Mouse (Mus musculus) erythroblast, adult 5-6 weeks (primary cell): ENCODE measurements around the gene Gm10591. TPM values are rescaled to one million over a fixed set of nuclear protein-coding genes. Genes with fewer than 3 reads are reported as not detected.
"Not testable (repeated sequence)": the region's sequence is repeated elsewhere in the genome, so short reads cannot be mapped to it uniquely, and the experiment has no call there.

Experiments
- ATAC-seq: replicated peaks from 2 replicates; pipeline ENCODE4 v1.8.0; 2016; ENCODE audit warnings: moderate number of reproducible peaks, mild to moderate bottlenecking, moderate TSS enrichment, inconsistent platforms; ENCODE audit not compliant: poor library complexity, low FRiP score, severe bottlenecking
- total RNA-seq, 2 experiments: library from RNA; stranded (forward) in 1 of 2; stranded (reverse) in 1 of 2; fragments of 150-400 nt in 1 of 2; fragments of 200-764, 138-1000 nt in 1 of 2; gene quantifications; 2 replicates each; pipeline versions ENCODE4 v1.2.3 to v1.2.4; 2015 to 2017; ENCODE audit warnings: low replicate concordance in 2 of 2

Gene Gm10591
- total RNA-seq (2015; ENCODE audit: low replicate concordance) (not detected in 2 replicates), total RNA-seq (2017; ENCODE audit: low replicate concordance) (not detected in 2 replicates)

GRCm38 (mm10) chr4:42611895-42612294 is at the start of gene Gm10591:
Gene Gm10591 (plus strand): TSS chr4:42612195.
- ATAC-seq = not testable (repeated sequence)

GRCm38 (mm10) chr4:42629419-42629818 is 17.4 kb downstream of the Gm10591 start, which contains the start of gene Gm2564:
Gene Gm2564 (plus strand): TSS chr4:42629719.
- not testable (repeated sequence) for ATAC-seq

GRCm38 (mm10) chr4:42654951-42655350 is 43.0 kb downstream of the Gm10591 start, which contains the start of gene Ccl27b:
Gene Ccl27b (plus strand): TSS chr4:42655251.
- ATAC-seq = not testable (repeated sequence)

GRCm38 (mm10) chr4:42661793-42662192 is 49.8 kb downstream of the Gm10591 start, which contains the start of gene Il11ra2:
Gene Il11ra2 (minus strand): TSS chr4:42661893.
- not testable (repeated sequence) for ATAC-seq

Other genes with a start within 250 kb of the Gm10591 start
- not detected in 2 replicates for gene Gm21586, start 172.8 kb upstream of the Gm10591 start, total RNA-seq (2015; ENCODE audit: low replicate concordance)
- not detected in 2 replicates for gene Gm21586, start 172.8 kb upstream of the Gm10591 start, total RNA-seq (2017; ENCODE audit: low replicate concordance)
- gene Gm2163, start 145.4 kb upstream of the Gm10591 start, total RNA-seq (2015; ENCODE audit: low replicate concordance) = not detected in 2 replicates
- 0.26 TPM in 1 of 2 replicates, not detected in the other for gene Gm2163, start 145.4 kb upstream of the Gm10591 start, total RNA-seq (2017; ENCODE audit: low replicate concordance)
- 0.19 TPM in 1 of 2 replicates, not detected in the other for gene Fam205a2, start 84.0 kb upstream of the Gm10591 start, total RNA-seq (2015; ENCODE audit: low replicate concordance)
- gene Fam205a2, start 84.0 kb upstream of the Gm10591 start, total RNA-seq (2017; ENCODE audit: low replicate concordance) = not detected in 2 replicates
- not detected in 2 replicates for gene Gm2564, start 17.5 kb downstream of the Gm10591 start, total RNA-seq (2015; ENCODE audit: low replicate concordance)
- gene Gm2564, start 17.5 kb downstream of the Gm10591 start, total RNA-seq (2017; ENCODE audit: low replicate concordance) = not detected in 2 replicates
- not detected in 2 replicates for gene Ccl27b, start 43.1 kb downstream of the Gm10591 start, total RNA-seq (2015; ENCODE audit: low replicate concordance)
- not detected in 2 replicates for gene Ccl27b, start 43.1 kb downstream of the Gm10591 start, total RNA-seq (2017; ENCODE audit: low replicate concordance)
- not detected in 2 replicates for gene Il11ra2, start 49.7 kb downstream of the Gm10591 start, total RNA-seq (2015; ENCODE audit: low replicate concordance)
- gene Il11ra2, start 49.7 kb downstream of the Gm10591 start, total RNA-seq (2017; ENCODE audit: low replicate concordance) = not detected in 2 replicates
- not detected in 2 replicates for gene 4930578G10Rik, start 123.3 kb downstream of the Gm10591 start, total RNA-seq (2015; ENCODE audit: low replicate concordance)
- gene 4930578G10Rik, start 123.3 kb downstream of the Gm10591 start, total RNA-seq (2017; ENCODE audit: low replicate concordance) = not detected in 2 replicates
- not detected in 2 replicates for gene Ccl19, start 144.4 kb downstream of the Gm10591 start, total RNA-seq (2015; ENCODE audit: low replicate concordance)
- gene Ccl19, start 144.4 kb downstream of the Gm10591 start, total RNA-seq (2017; ENCODE audit: low replicate concordance) = not detected in 2 replicates
- not detected in 2 replicates for gene Ccl21a, start 161.8 kb downstream of the Gm10591 start, total RNA-seq (2015; ENCODE audit: low replicate concordance)
- not detected in 2 replicates for gene Ccl21a, start 161.8 kb downstream of the Gm10591 start, total RNA-seq (2017; ENCODE audit: low replicate concordance)
- gene Fam205a1, start 241.7 kb downstream of the Gm10591 start, total RNA-seq (2015; ENCODE audit: low replicate concordance) = 3.8 and 4.0 TPM in 2 replicates
- 1.8 and 2.6 TPM in 2 replicates for gene Fam205a1, start 241.7 kb downstream of the Gm10591 start, total RNA-seq (2017; ENCODE audit: low replicate concordance)
- gene Gm12394, start 244.6 kb downstream of the Gm10591 start, total RNA-seq (2015; ENCODE audit: low replicate concordance) = not detected in 2 replicates
- not detected in 2 replicates for gene Gm12394, start 244.6 kb downstream of the Gm10591 start, total RNA-seq (2017; ENCODE audit: low replicate concordance)